Mouse (Mus musculus): ENCODE measurements around the gene Gm17268. TPM values are rescaled to one million over a fixed set of nuclear protein-coding genes. Genes with fewer than 3 reads are reported as not detected.

The Gm17268 gene
- polyA plus RNA-seq (2012; rRNA removed) = not detected in 2 replicates

GRCm38 (mm10) chr11:82038535-82038934 is at the start of gene Gm17268:
Gene Gm17268, minus strand, starts transcription at chr11:82038562.

GRCm38 (mm10) chr11:82057646-82058045 is 19.3 kb upstream of the Gm17268 start, which contains the start of gene Ccl11:
Gene Ccl11, plus strand, starts transcription at chr11:82057823.

GRCm38 (mm10) chr11:82045471-82045870 is 7.1 kb upstream of the Gm17268 start, which contains the start of gene Ccl7:
Gene Ccl7, plus strand, starts transcription at chr11:82045712.

GRCm38 (mm10) chr11:82035356-82035755 is 3.0 kb downstream of the Gm17268 start, which contains the start of gene Ccl2:
Gene Ccl2, plus strand, starts transcription at chr11:82035571.

Other genes with a start within 250 kb of the Gm17268 start
- gene 5530401A14Rik, start 177.9 kb downstream of the Gm17268 start, polyA plus RNA-seq (2012; rRNA removed) = 0.04 and 0.11 TPM in 2 replicates
- 25.3 and 25.7 TPM in 2 replicates for gene Asic2, start 70.1 kb downstream of the Gm17268 start, polyA plus RNA-seq (2012; rRNA removed)
- gene Ccl2, start 3.0 kb downstream of the Gm17268 start, polyA plus RNA-seq (2012; rRNA removed) = 0.32 and 16.5 TPM in 2 replicates
- gene Ccl7, start 7.2 kb upstream of the Gm17268 start, polyA plus RNA-seq (2012; rRNA removed) = 0.31 and 1.4 TPM in 2 replicates
- 0.09 and 0.99 TPM in 2 replicates for gene Ccl11, start 19.3 kb upstream of the Gm17268 start, polyA plus RNA-seq (2012; rRNA removed)
- gene Ccl12, start 63.3 kb upstream of the Gm17268 start, polyA plus RNA-seq (2012; rRNA removed) = 1.3 and 3.1 TPM in 2 replicates
- gene Ccl8, start 76.6 kb upstream of the Gm17268 start, polyA plus RNA-seq (2012; rRNA removed) = 0.13 TPM in 1 of 2 replicates, not detected in the other